Mouse (Mus musculus) liver, embryonic 16.5 days (tissue): Measurements from ENCODE around the gene Zfp667. TPM values are rescaled to one million over a fixed set of nuclear protein-coding genes. Genes with fewer than 3 reads are reported as not detected.

ENCODE experiments used
- polyA plus RNA-seq: library from polyadenylated mRNA; unstranded; fragments of >200 nt; fragmentation: Nextera tagmentation; extraction: Ambion mirVana; gene quantifications from 2 replicates; pipeline ENCODE4 v1.2.1, GENCODE M21; 2015

Zfp667 gene
- polyA plus RNA-seq, 1 experiment from 2014 or later = 3.6 TPM

Other genes starting within 250 kb of the Zfp667 start
- not detected in 2 replicates for gene Nlrp4c, start 241.4 kb upstream of the Zfp667 start, polyA plus RNA-seq
- 9.7 and 10.0 TPM in 2 replicates for gene Zfp787, start 130.6 kb upstream of the Zfp667 start, polyA plus RNA-seq
- 16.1 and 16.6 TPM in 2 replicates for gene Zfp444, start 114.4 kb upstream of the Zfp667 start, polyA plus RNA-seq
- not detected in 2 replicates for gene Galp, start 89.5 kb upstream of the Zfp667 start, polyA plus RNA-seq
- gene Zscan5b, start 64.3 kb upstream of the Zfp667 start, polyA plus RNA-seq = not detected in 2 replicates
- gene Epp13, start 33.9 kb upstream of the Zfp667 start, polyA plus RNA-seq = not detected in 2 replicates
- gene Zfp583, start 44.7 kb downstream of the Zfp667 start, polyA plus RNA-seq = 0.45 and 0.89 TPM in 2 replicates
- gene Gm3854, start 57.2 kb downstream of the Zfp667 start, polyA plus RNA-seq = 0.11 and 0.13 TPM in 2 replicates
- 0.84 TPM in 2 replicates for gene Zfp78, start 76.7 kb downstream of the Zfp667 start, polyA plus RNA-seq
- gene Zfp28, start 96.7 kb downstream of the Zfp667 start, polyA plus RNA-seq = 1.2 and 1.3 TPM in 2 replicates
- gene Smim17, start 112.1 kb downstream of the Zfp667 start, polyA plus RNA-seq = not detected in 2 replicates
- not detected in 2 replicates for gene Gm20715, start 123.7 kb downstream of the Zfp667 start, polyA plus RNA-seq
- gene Olfr1344, start 152.1 kb downstream of the Zfp667 start, polyA plus RNA-seq = not detected in 2 replicates
- not detected in 2 replicates for gene Olfr1336, start 169.6 kb downstream of the Zfp667 start, polyA plus RNA-seq
- not detected in 2 replicates for gene Olfr1346, start 180.5 kb downstream of the Zfp667 start, polyA plus RNA-seq
- gene Olfr5, start 200.4 kb downstream of the Zfp667 start, polyA plus RNA-seq = not detected in 2 replicates
- not detected in 2 replicates for gene Olfr1347, start 213.2 kb downstream of the Zfp667 start, polyA plus RNA-seq
- not detected in 2 replicates for gene Olfr1348, start 222.2 kb downstream of the Zfp667 start, polyA plus RNA-seq
- not detected in 2 replicates for gene Olfr1349, start 236.4 kb downstream of the Zfp667 start, polyA plus RNA-seq